Mouse (Mus musculus): ENCODE data around the gene Rpl15. TPM values are rescaled to one million over a fixed set of nuclear protein-coding genes. Genes with fewer than 3 reads are reported as not detected.

Rpl15 gene
- polyA plus RNA-seq, 1 experiment from 2014 or later = 598 TPM

- Histone ChIP-seq H3K27me3 (replicated peaks; ENCODE audit: control insufficient read depth, insufficient read depth, low read length) (no peaks in the 10 kb centered on the region), H3K9me3 (ENCODE audit: control insufficient read depth, low read length) (no peaks in the 10 kb centered on the region), H3K27ac (ENCODE audit: low read depth, low read length) (no peak overlapping the region), H3K9ac (ENCODE audit: low read depth, low read length) (no peak overlapping the region), H3K4me1 (replicated peaks; ENCODE audit: control insufficient read depth, insufficient read depth, low read length) (no peaks in the 10 kb centered on the region; the same call in 1 of the 2 replicates), H3K36me3 (ENCODE audit: control insufficient read depth, insufficient read depth, low read length) (no peaks in the 10 kb centered on the region), H3K4me2 (no peak overlapping the region), H3K4me3 (ENCODE audit: low read depth, low read length) (no peak overlapping the region)
- WGBS = 67% methylated on average over 2 of the region's 2 CpGs
- ATAC-seq (replicated peaks; ENCODE audit: low FRiP score) (no peak), DNase-seq (ENCODE audit: low spot score) (no peak)
These were observed 26.2 kb upstream of the Rpl15 start for GRCm38 (mm10) chr14:18297441-18297840.

- no peaks in the 10 kb centered on the region for H3K36me3 ChIP-seq (ENCODE audit: control insufficient read depth, insufficient read depth, low read length)
- H3K9ac ChIP-seq (ENCODE audit: low read depth, low read length) = no peak overlapping the region
- no peak for ATAC-seq (replicated peaks; ENCODE audit: low FRiP score)
- 77% methylated on average over 3 of the region's 3 CpGs for WGBS
- no peak overlapping the region for H3K4me3 ChIP-seq (ENCODE audit: low read depth, low read length)
- H3K27me3 ChIP-seq (replicated peaks; ENCODE audit: control insufficient read depth, insufficient read depth, low read length) = no peaks in the 10 kb centered on the region
- H3K4me2 ChIP-seq = no peak overlapping the region
- DNase-seq (ENCODE audit: low spot score) = no peak
- no peak overlapping the region for H3K27ac ChIP-seq (ENCODE audit: low read depth, low read length)
- H3K4me1 ChIP-seq (replicated peaks; ENCODE audit: control insufficient read depth, insufficient read depth, low read length) = no peaks in the 10 kb centered on the region
- H3K9me3 ChIP-seq (ENCODE audit: control insufficient read depth, low read length) = no peaks in the 10 kb centered on the region
These were observed 21.4 kb upstream of the Rpl15 start for GRCm38 (mm10) chr14:18292578-18292977.

- no peaks in the 10 kb centered on the region for H3K27me3 ChIP-seq (replicated peaks; ENCODE audit: control insufficient read depth, insufficient read depth, low read length)
- no peaks in the 10 kb centered on the region for H3K9me3 ChIP-seq (ENCODE audit: control insufficient read depth, low read length)
- no peak overlapping the region for H3K4me3 ChIP-seq (ENCODE audit: low read depth, low read length)
- no peak overlapping the region for H3K27ac ChIP-seq (ENCODE audit: low read depth, low read length)
- 82% methylated on average over 3 of the region's 3 CpGs for WGBS
- no peak overlapping the region for H3K9ac ChIP-seq (ENCODE audit: low read depth, low read length)
- no peak overlapping the region for H3K4me2 ChIP-seq
- DNase-seq (ENCODE audit: low spot score) (no peak), ATAC-seq (replicated peaks; ENCODE audit: low FRiP score) (no peak)
- no peaks in the 10 kb centered on the region for H3K4me1 ChIP-seq (replicated peaks; ENCODE audit: control insufficient read depth, insufficient read depth, low read length)
- no peaks in the 10 kb centered on the region for H3K36me3 ChIP-seq (ENCODE audit: control insufficient read depth, insufficient read depth, low read length)
These were observed 20.9 kb upstream of the Rpl15 start for GRCm38 (mm10) chr14:18292111-18292510.

- Histone ChIP-seq H3K27me3 (replicated peaks; ENCODE audit: control insufficient read depth, insufficient read depth, low read length) (no peaks in the 10 kb centered on the region), H3K36me3 (ENCODE audit: control insufficient read depth, insufficient read depth, low read length) (no peaks in the 10 kb centered on the region), H3K4me2 (no peak overlapping the region), H3K9ac (ENCODE audit: low read depth, low read length) (no peak overlapping the region), H3K9me3 (ENCODE audit: control insufficient read depth, low read length) (no peaks in the 10 kb centered on the region), H3K4me1 (replicated peaks; ENCODE audit: control insufficient read depth, insufficient read depth, low read length) (no peaks in the 10 kb centered on the region), H3K4me3 (ENCODE audit: low read depth, low read length) (no peak overlapping the region), H3K27ac (ENCODE audit: low read depth, low read length) (no peak overlapping the region)
- WGBS = 80% methylated on average over 2 of the region's 2 CpGs
- no peak for DNase-seq (ENCODE audit: low spot score)
- ATAC-seq (replicated peaks; ENCODE audit: low FRiP score) = no peak
These were observed 16.2 kb upstream of the Rpl15 start for GRCm38 (mm10) chr14:18287391-18287790.

GRCm38 (mm10) chr14:18286441-18286840 lies 15.2 kb upstream of the Rpl15 start:
- H3K4me3 ChIP-seq (ENCODE audit: low read depth, low read length) = no peak overlapping the region
- 91% methylated on average over 2 of the region's 2 CpGs for WGBS
- H3K4me1 ChIP-seq (replicated peaks; ENCODE audit: control insufficient read depth, insufficient read depth, low read length) = no peaks in the 10 kb centered on the region
- no peaks in the 10 kb centered on the region for H3K27me3 ChIP-seq (replicated peaks; ENCODE audit: control insufficient read depth, insufficient read depth, low read length)
- no peak overlapping the region for H3K9ac ChIP-seq (ENCODE audit: low read depth, low read length)
- H3K9me3 ChIP-seq (ENCODE audit: control insufficient read depth, low read length) = no peaks in the 10 kb centered on the region
- ATAC-seq (replicated peaks; ENCODE audit: low FRiP score) = no peak
- H3K4me2 ChIP-seq = no peak overlapping the region
- no peak for DNase-seq (ENCODE audit: low spot score)
- 0 out of 2 replicates have a peak, but pooled peaks cover 2% of the 10 kb centered on the region for H3K36me3 ChIP-seq (ENCODE audit: control insufficient read depth, insufficient read depth, low read length)
- no peak overlapping the region for H3K27ac ChIP-seq (ENCODE audit: low read depth, low read length)

- Histone ChIP-seq H3K36me3 (ENCODE audit: control insufficient read depth, insufficient read depth, low read length) (0 out of 2 replicates have a peak, but pooled peaks cover 2% of the 10 kb centered on the region), H3K4me3 (ENCODE audit: low read depth, low read length) (no peak overlapping the region), H3K27ac (ENCODE audit: low read depth, low read length) (no peak overlapping the region), H3K4me1 (replicated peaks; ENCODE audit: control insufficient read depth, insufficient read depth, low read length) (no peaks in the 10 kb centered on the region), H3K4me2 (no peak overlapping the region), H3K9ac (ENCODE audit: low read depth, low read length) (no peak overlapping the region), H3K27me3 (replicated peaks; ENCODE audit: control insufficient read depth, insufficient read depth, low read length) (no peaks in the 10 kb centered on the region), H3K9me3 (ENCODE audit: control insufficient read depth, low read length) (no peaks in the 10 kb centered on the region)
- ATAC-seq (replicated peaks; ENCODE audit: low FRiP score) (no peak), DNase-seq (ENCODE audit: low spot score) (no peak)
- 88% methylated on average over 3 of the region's 3 CpGs for WGBS
These were observed 14.3 kb upstream of the Rpl15 start for GRCm38 (mm10) chr14:18285476-18285875.

GRCm38 (mm10) chr14:18284581-18284980 lies 13.4 kb upstream of the Rpl15 start:
- DNase-seq (ENCODE audit: low spot score) = no peak

GRCm38 (mm10) chr14:18280375-18280774 lies 9.2 kb upstream of the Rpl15 start:
- H3K27me3 ChIP-seq (replicated peaks; ENCODE audit: control insufficient read depth, insufficient read depth, low read length) = no peaks in the 10 kb centered on the region
- H3K4me3 ChIP-seq (ENCODE audit: low read depth, low read length) = no peak overlapping the region
- ATAC-seq (replicated peaks; ENCODE audit: low FRiP score) = no peak
- no peak overlapping the region for H3K9ac ChIP-seq (ENCODE audit: low read depth, low read length)
- no peaks in the 10 kb centered on the region for H3K4me1 ChIP-seq (replicated peaks; ENCODE audit: control insufficient read depth, insufficient read depth, low read length)
- no peaks in the 10 kb centered on the region for H3K9me3 ChIP-seq (ENCODE audit: control insufficient read depth, low read length)
- peaks cover 26% of the 10 kb centered on the region for H3K36me3 ChIP-seq (ENCODE audit: control insufficient read depth, insufficient read depth, low read length)
- H3K4me2 ChIP-seq = no peak overlapping the region
- H3K27ac ChIP-seq (ENCODE audit: low read depth, low read length) = no peak overlapping the region
- WGBS = 87% methylated on average over 5 of the region's 5 CpGs
- no peak for DNase-seq (ENCODE audit: low spot score)

More at GRCm38 (mm10) chr14:18284581-18284980, 13.4 kb upstream of the Rpl15 start:
- H3K36me3 ChIP-seq (ENCODE audit: control insufficient read depth, insufficient read depth, low read length) = peaks cover 6% of the 10 kb centered on the region; the same call in 1 of the 2 replicates
- no peak; the same call in 1 of the 2 replicates for ATAC-seq (replicated peaks; ENCODE audit: low FRiP score)
- H3K9ac ChIP-seq (ENCODE audit: low read depth, low read length) = no peak overlapping the region
- H3K4me1 ChIP-seq (replicated peaks; ENCODE audit: control insufficient read depth, insufficient read depth, low read length) = no peaks in the 10 kb centered on the region
- no peak overlapping the region for H3K4me2 ChIP-seq
- H3K4me3 ChIP-seq (ENCODE audit: low read depth, low read length) = no peak overlapping the region
- no peak overlapping the region for H3K27ac ChIP-seq (ENCODE audit: low read depth, low read length)
- no peaks in the 10 kb centered on the region for H3K27me3 ChIP-seq (replicated peaks; ENCODE audit: control insufficient read depth, insufficient read depth, low read length)
- 89% methylated on average over 2 of the region's 2 CpGs for WGBS
- H3K9me3 ChIP-seq (ENCODE audit: control insufficient read depth, low read length) = no peaks in the 10 kb centered on the region

GRCm38 (mm10) chr14:18274526-18274925 lies 3.3 kb upstream of the Rpl15 start:
- H3K36me3 ChIP-seq (ENCODE audit: control insufficient read depth, insufficient read depth, low read length) = peaks cover 24% of the 10 kb centered on the region
- H3K9me3 ChIP-seq (ENCODE audit: control insufficient read depth, low read length) = no peaks in the 10 kb centered on the region
- H3K9ac ChIP-seq (ENCODE audit: low read depth, low read length) = no peak overlapping the region
- H3K4me3 ChIP-seq (ENCODE audit: low read depth, low read length) = no peak overlapping the region
- no peak for DNase-seq (ENCODE audit: low spot score)
- 0 out of 2 replicates have a peak, but pooled peaks cover 2% of the 10 kb centered on the region for H3K4me1 ChIP-seq (replicated peaks; ENCODE audit: control insufficient read depth, insufficient read depth, low read length)
- no peak overlapping the region for H3K27ac ChIP-seq (ENCODE audit: low read depth, low read length)
- no peaks in the 10 kb centered on the region for H3K27me3 ChIP-seq (replicated peaks; ENCODE audit: control insufficient read depth, insufficient read depth, low read length)
- 92% methylated on average over 1 of the region's 1 CpGs for WGBS
- H3K4me2 ChIP-seq = no peak overlapping the region
- ATAC-seq (replicated peaks; ENCODE audit: low FRiP score) = no peak
